Mouse (Mus musculus): ENCODE data around the gene Mfsd12. TPM values are rescaled to one million over a fixed set of nuclear protein-coding genes. Genes with fewer than 3 reads are reported as not detected.

Mfsd12 gene
- polyA plus RNA-seq, 1 experiment: 14.3 TPM

DNA sequence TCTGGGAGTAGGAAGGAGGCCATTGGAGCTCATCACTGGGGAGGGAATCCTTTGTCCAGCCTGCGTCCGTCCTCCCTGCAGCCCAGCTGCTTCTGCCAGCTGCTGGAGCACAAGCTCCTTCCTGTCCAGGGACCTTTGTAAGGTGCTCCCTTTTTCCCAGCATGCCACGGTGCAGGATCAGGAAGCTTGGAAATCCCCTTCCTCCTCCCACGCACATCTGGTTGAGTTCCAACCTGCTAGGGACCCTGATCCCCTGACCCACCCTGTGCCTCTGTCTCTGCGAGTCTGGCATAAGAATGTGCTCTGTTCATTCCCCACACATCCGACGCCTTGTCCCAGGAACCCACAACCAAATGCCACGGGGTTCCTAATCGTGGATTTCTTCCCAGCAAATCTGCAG is 53.7 kb downstream of the Mfsd12 start:
- H3K4me1 ChIP-seq (ENCODE audit: control insufficient read depth, insufficient read depth, low read length): peaks cover 22% of the 10 kb centered on the region
- WGBS: 69% methylated on average over 9 of the region's 9 CpGs
- peak overlapping the region; percentile 72 for H3K27ac ChIP-seq (ENCODE audit: control insufficient read depth, insufficient read depth, low read depth, low read length, poor library complexity)
- H3K4me3 ChIP-seq (replicated peaks; ENCODE audit: control insufficient read depth, low read depth, low read length): no peak overlapping the region
- TF ChIP-seq CTCF (IDR thresholded peaks at IDR 0.05; ENCODE audit: control insufficient read depth, insufficient read depth, low read length): no peak
- TF ChIP-seq POLR2A (IDR thresholded peaks at IDR 0.05; ENCODE audit: borderline replicate concordance, control insufficient read depth, low read depth, low read length): no peak

DNA sequence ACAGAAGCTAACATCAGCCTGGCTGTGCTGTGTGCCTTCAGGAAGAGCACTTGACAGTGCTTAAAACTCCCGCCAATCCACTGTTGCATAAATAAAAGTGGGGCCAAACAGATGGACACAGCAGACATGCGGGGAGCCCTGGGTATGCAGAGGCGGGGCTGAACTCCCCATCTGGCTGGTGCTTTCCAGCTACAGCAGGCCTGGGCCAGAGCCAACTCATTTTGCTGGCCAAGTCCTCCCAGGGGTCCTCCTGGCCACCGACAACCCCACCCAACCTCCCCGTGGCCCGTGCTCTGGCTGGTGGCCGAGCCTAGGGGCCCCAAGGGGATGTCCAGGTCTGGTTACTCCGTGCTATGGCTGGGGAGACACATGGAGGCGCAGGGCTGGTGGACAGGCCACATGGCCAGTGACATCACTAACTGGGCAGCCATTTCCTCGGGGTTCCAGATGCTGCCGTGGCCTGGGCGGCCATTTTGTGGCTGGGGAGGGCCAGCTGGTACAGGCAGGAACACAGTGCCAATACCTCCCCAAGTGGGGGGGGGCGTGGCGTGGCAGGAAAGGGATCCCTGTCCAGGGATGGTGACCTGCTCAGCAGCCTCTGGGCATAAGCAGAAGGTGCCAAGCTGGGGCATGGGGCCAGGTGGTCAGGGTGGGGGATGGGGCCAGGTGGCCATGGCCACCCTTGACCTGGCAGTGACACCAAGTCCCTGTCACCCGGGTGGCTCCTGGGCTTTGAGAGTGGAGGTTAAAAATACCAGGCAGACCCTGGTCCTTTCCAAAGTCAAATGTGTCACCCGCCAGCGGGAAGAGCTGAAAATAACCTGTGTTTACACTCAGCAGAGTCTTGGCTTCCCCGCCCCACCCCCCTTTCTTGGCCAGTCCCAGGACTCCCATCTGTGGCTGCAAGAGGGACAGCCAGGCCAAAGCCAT is 54.4 kb downstream of the Mfsd12 start:
- Histone ChIP-seq H3K27ac (ENCODE audit: control insufficient read depth, insufficient read depth, low read depth, low read length, poor library complexity) (peak overlapping the region; percentile 72), H3K4me1 (ENCODE audit: control insufficient read depth, insufficient read depth, low read length) (peaks cover 22% of the 10 kb centered on the region), H3K4me3 (replicated peaks; ENCODE audit: control insufficient read depth, low read depth, low read length) (no peak overlapping the region)
- 60% methylated on average over 18 of the region's 18 CpGs for WGBS
- peak; percentile 17; the same call in 1 of the 2 replicates for TF ChIP-seq POLR2A (IDR thresholded peaks at IDR 0.05; ENCODE audit: borderline replicate concordance, control insufficient read depth, low read depth, low read length)
- no peak for TF ChIP-seq CTCF (IDR thresholded peaks at IDR 0.05; ENCODE audit: control insufficient read depth, insufficient read depth, low read length)

DNA sequence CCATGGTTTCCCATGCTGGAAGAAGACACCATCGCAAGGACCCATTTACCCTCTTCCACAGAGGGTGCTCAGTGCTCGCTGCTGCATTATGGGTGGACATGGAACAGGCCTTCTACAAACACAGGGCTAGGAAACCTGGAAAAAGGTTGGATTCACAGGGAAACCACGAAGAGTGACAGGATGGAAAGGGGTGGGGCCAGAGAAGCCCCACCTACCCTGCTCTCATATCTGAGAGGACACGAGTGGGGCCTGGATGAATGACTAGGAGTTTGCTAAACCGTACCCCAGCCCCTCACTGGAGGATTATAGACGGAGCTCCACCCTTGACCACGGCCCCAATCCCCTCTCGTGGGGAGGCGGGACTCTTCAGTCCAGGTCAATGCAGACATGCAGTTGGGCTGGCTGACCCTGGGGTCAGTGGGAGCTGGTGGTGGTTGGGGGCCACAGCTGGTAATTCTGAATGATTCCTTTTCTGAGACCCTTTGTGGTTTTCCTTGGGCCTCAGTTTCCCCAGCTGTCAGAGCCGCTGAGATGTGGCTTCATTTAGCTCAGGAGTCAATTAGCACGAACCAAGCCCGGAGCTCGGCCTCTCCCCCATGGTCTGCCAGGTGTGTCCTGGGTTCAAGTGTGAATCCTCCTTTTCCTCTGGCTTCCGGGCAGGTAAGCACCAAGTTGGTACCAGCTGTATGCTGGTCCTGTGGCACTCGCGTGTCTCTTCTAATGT is 55.5 kb downstream of the Mfsd12 start:
- no peak for TF ChIP-seq CTCF (IDR thresholded peaks at IDR 0.05; ENCODE audit: control insufficient read depth, insufficient read depth, low read length)
- TF ChIP-seq POLR2A (IDR thresholded peaks at IDR 0.05; ENCODE audit: borderline replicate concordance, control insufficient read depth, low read depth, low read length): no peak
- Histone ChIP-seq H3K4me1 (ENCODE audit: control insufficient read depth, insufficient read depth, low read length) (peaks cover 22% of the 10 kb centered on the region), H3K4me3 (replicated peaks; ENCODE audit: control insufficient read depth, low read depth, low read length) (no peak overlapping the region), H3K27ac (ENCODE audit: control insufficient read depth, insufficient read depth, low read depth, low read length, poor library complexity) (peak overlapping the region; percentile 72)
- 58% methylated on average over 16 of the region's 16 CpGs for WGBS

DNA sequence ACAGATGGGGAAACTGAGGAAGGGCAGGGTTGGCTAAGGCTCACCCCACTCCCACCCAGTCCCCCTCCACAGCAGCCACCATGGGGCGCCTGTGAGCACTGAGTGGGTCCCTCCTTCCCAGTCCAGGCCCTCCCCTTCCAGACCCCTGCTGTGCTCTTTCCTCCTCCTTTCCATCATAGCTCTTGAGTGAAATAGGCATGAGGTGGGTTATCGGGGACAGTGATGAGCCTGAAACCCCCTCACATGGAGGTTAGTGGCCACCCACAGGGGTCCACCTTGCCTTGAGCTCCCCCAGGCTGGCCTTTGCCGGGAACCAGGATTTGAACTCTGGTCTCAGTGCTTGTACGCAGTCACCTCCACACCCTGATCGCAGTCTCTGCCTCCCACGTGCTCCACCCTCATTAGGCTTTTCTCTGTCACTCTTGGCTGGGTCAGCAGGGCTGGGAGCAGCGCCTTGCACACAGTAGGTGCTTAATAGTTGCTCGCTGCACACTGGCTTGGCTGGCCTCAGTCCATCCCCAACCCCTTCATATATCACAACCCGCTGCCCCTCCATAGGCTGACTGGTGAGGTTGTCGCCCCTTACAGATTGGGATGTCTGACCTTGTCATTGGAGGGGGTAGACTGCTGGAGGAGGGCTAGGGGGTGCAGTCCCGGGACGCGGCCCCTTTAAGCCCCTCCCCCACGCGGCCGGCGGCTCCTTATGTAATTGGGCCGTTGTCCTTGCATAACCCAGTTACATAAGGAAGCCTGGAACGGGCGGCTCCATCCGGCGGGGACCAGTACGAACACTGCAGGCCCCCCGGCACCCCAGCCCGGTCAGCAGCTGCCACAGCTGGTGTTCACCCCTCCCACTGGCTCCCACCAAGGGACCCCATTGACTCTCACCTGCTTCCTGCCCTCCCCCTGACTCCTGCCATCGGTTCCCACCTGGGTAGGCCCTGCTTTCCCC is 56.3 kb downstream of the Mfsd12 start:
- Histone ChIP-seq H3K27ac (ENCODE audit: control insufficient read depth, insufficient read depth, low read depth, low read length, poor library complexity) (peak overlapping the region; percentile 72), H3K4me1 (ENCODE audit: control insufficient read depth, insufficient read depth, low read length) (peaks cover 15% of the 10 kb centered on the region), H3K4me3 (replicated peaks; ENCODE audit: control insufficient read depth, low read depth, low read length) (peak overlapping the region; percentile 51)
- TF ChIP-seq POLR2A (IDR thresholded peaks at IDR 0.05; ENCODE audit: borderline replicate concordance, control insufficient read depth, low read depth, low read length): peak; percentile 74; the same call in 1 of the 2 replicates
- TF ChIP-seq CTCF (IDR thresholded peaks at IDR 0.05; ENCODE audit: control insufficient read depth, insufficient read depth, low read length): no peak
- WGBS: 15% methylated on average over 26 of the region's 26 CpGs

DNA sequence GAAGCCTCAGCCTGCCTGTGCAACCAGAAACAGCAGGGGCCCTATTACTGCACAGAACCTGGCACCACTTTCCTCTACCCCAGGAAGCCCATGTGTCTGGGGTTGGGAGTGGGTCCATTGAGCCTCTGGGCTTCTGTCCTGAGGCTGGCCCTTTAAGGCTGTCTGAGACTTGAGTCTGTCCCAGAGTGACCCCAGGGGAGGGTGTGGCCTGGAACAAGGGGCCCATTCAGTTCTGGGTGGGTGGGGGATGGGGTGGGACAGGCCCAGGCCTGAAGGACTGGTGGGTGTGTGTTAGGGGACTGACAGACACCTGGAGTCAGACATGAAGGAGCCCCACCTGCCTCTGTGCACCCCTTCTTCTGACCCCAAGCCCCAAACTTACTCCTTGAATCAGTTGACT is 57.4 kb downstream of the Mfsd12 start:
- peak overlapping the region; percentile 72 for H3K27ac ChIP-seq (ENCODE audit: control insufficient read depth, insufficient read depth, low read depth, low read length, poor library complexity)
- TF ChIP-seq CTCF (IDR thresholded peaks at IDR 0.05; ENCODE audit: control insufficient read depth, insufficient read depth, low read length) (no peak), POLR2A (IDR thresholded peaks at IDR 0.05; ENCODE audit: borderline replicate concordance, control insufficient read depth, low read depth, low read length) (no peak)
- H3K4me3 ChIP-seq (replicated peaks; ENCODE audit: control insufficient read depth, low read depth, low read length): no peak overlapping the region
- peaks cover 15% of the 10 kb centered on the region for H3K4me1 ChIP-seq (ENCODE audit: control insufficient read depth, insufficient read depth, low read length)

DNA sequence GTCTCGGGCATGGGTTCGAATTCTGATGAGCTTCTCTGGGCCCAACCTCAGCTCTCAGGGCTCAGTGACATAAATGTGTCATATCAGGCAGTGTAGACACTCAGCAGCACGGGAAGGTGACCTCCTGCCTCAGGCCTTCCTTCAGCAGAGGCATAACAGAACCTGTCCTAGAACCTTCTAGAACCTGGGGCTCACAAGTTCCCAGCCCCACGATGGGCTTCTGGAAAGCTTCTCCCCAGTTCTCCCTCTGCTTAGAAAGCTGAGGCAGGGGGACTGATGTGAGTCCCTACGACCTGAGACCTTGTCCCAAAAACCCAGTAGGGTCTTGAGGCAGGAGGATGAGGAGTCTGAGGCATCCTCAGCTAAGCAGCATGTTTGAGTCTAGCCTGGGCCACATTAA is 57.9 kb downstream of the Mfsd12 start:
- 67% methylated on average over 5 of the region's 5 CpGs for WGBS
- H3K4me3 ChIP-seq (replicated peaks; ENCODE audit: control insufficient read depth, low read depth, low read length): no peak overlapping the region
- H3K27ac ChIP-seq (ENCODE audit: control insufficient read depth, insufficient read depth, low read depth, low read length, poor library complexity): peak overlapping the region; percentile 72
- TF ChIP-seq CTCF (IDR thresholded peaks at IDR 0.05; ENCODE audit: control insufficient read depth, insufficient read depth, low read length) (no peak), POLR2A (IDR thresholded peaks at IDR 0.05; ENCODE audit: borderline replicate concordance, control insufficient read depth, low read depth, low read length) (no peak)
- H3K4me1 ChIP-seq (ENCODE audit: control insufficient read depth, insufficient read depth, low read length): peaks cover 13% of the 10 kb centered on the region

Other genes starting within 250 kb of the Mfsd12 start
- gene Zbtb7a, start 222.3 kb upstream of the Mfsd12 start, polyA plus RNA-seq (2011; ENCODE audit: insufficient read depth, insufficient read length, low replicate concordance, missing spikeins): 28.2 and 31.0 TPM in 2 replicates
- 11.1 and 29.0 TPM in 2 replicates for gene Pias4, start 189.6 kb upstream of the Mfsd12 start, polyA plus RNA-seq (2011; ENCODE audit: insufficient read depth, insufficient read length, low replicate concordance, missing spikeins)
- gene Eef2, start 180.9 kb upstream of the Mfsd12 start, polyA plus RNA-seq (2011; ENCODE audit: insufficient read depth, insufficient read length, low replicate concordance, missing spikeins): 347 and 468 TPM in 2 replicates
- 7.2 and 23.2 TPM in 2 replicates for gene Dapk3, start 174.5 kb upstream of the Mfsd12 start, polyA plus RNA-seq (2011; ENCODE audit: insufficient read depth, insufficient read length, low replicate concordance, missing spikeins)
- gene 4930442H23Rik, start 173.6 kb upstream of the Mfsd12 start, polyA plus RNA-seq (2011; ENCODE audit: insufficient read depth, insufficient read length, low replicate concordance, missing spikeins): not detected in 2 replicates
- not detected in 2 replicates for gene Nmrk2, start 155.4 kb upstream of the Mfsd12 start, polyA plus RNA-seq (2011; ENCODE audit: insufficient read depth, insufficient read length, low replicate concordance, missing spikeins)
- gene Atcay, start 126.7 kb upstream of the Mfsd12 start, polyA plus RNA-seq (2011; ENCODE audit: insufficient read depth, insufficient read length, low replicate concordance, missing spikeins): not detected in 2 replicates
- 0.32 and 2.5 TPM in 2 replicates for gene Zfr2, start 124.3 kb upstream of the Mfsd12 start, polyA plus RNA-seq (2011; ENCODE audit: insufficient read depth, insufficient read length, low replicate concordance, missing spikeins)
- gene Matk, start 104.6 kb upstream of the Mfsd12 start, polyA plus RNA-seq (2011; ENCODE audit: insufficient read depth, insufficient read length, low replicate concordance, missing spikeins): 11.9 and 18.9 TPM in 2 replicates
- gene Mrpl54, start 90.6 kb upstream of the Mfsd12 start, polyA plus RNA-seq (2011; ENCODE audit: insufficient read depth, insufficient read length, low replicate concordance, missing spikeins): 34.4 and 75.4 TPM in 2 replicates
- gene Apba3, start 90.5 kb upstream of the Mfsd12 start, polyA plus RNA-seq (2011; ENCODE audit: insufficient read depth, insufficient read length, low replicate concordance, missing spikeins): 14.6 and 32.8 TPM in 2 replicates
- gene Tjp3, start 65.9 kb upstream of the Mfsd12 start, polyA plus RNA-seq (2011; ENCODE audit: insufficient read depth, insufficient read length, low replicate concordance, missing spikeins): 3.0 and 3.4 TPM in 2 replicates
- 31.2 and 62.2 TPM in 2 replicates for gene Pip5k1c, start 64.5 kb upstream of the Mfsd12 start, polyA plus RNA-seq (2011; ENCODE audit: insufficient read depth, insufficient read length, low replicate concordance, missing spikeins)
- 24.0 and 36.6 TPM in 2 replicates for gene Cactin, start 36.4 kb upstream of the Mfsd12 start, polyA plus RNA-seq (2011; ENCODE audit: insufficient read depth, insufficient read length, low replicate concordance, missing spikeins)
- 3.3 and 7.9 TPM in 2 replicates for gene Tbxa2r, start 28.8 kb upstream of the Mfsd12 start, polyA plus RNA-seq (2011; ENCODE audit: insufficient read depth, insufficient read length, low replicate concordance, missing spikeins)
- not detected in 2 replicates for gene Gipc3, start 14.2 kb upstream of the Mfsd12 start, polyA plus RNA-seq (2011; ENCODE audit: insufficient read depth, insufficient read length, low replicate concordance, missing spikeins)
- 56.9 and 60.7 TPM in 2 replicates for gene Hmg20b, start 7.0 kb upstream of the Mfsd12 start, polyA plus RNA-seq (2011; ENCODE audit: insufficient read depth, insufficient read length, low replicate concordance, missing spikeins)
- 4.5 and 12.3 TPM in 2 replicates for gene 4930404N11Rik, start 8.3 kb downstream of the Mfsd12 start, polyA plus RNA-seq (2011; ENCODE audit: insufficient read depth, insufficient read length, low replicate concordance, missing spikeins)
- 126 and 131 TPM in 2 replicates for gene Fzr1, start 21.0 kb downstream of the Mfsd12 start, polyA plus RNA-seq (2011; ENCODE audit: insufficient read depth, insufficient read length, low replicate concordance, missing spikeins)
- 14.6 and 23.0 TPM in 2 replicates for gene Dohh, start 26.9 kb downstream of the Mfsd12 start, polyA plus RNA-seq (2011; ENCODE audit: insufficient read depth, insufficient read length, low replicate concordance, missing spikeins)
- gene Gm48551, start 27.0 kb downstream of the Mfsd12 start, polyA plus RNA-seq (2011; ENCODE audit: insufficient read depth, insufficient read length, low replicate concordance, missing spikeins): 3.4 and 4.3 TPM in 2 replicates
- gene Gm48552, start 31.5 kb downstream of the Mfsd12 start, polyA plus RNA-seq (2011; ENCODE audit: insufficient read depth, insufficient read length, low replicate concordance, missing spikeins): not detected in 2 replicates
- gene Smim24, start 35.6 kb downstream of the Mfsd12 start, polyA plus RNA-seq (2011; ENCODE audit: insufficient read depth, insufficient read length, low replicate concordance, missing spikeins): 7.9 and 18.0 TPM in 2 replicates
- gene Nfic, start 98.1 kb downstream of the Mfsd12 start, polyA plus RNA-seq (2011; ENCODE audit: insufficient read depth, insufficient read length, low replicate concordance, missing spikeins): 5.1 and 14.5 TPM in 2 replicates
- 0.72 TPM in 1 of 2 replicates, not detected in the other for gene Celf5, start 125.2 kb downstream of the Mfsd12 start, polyA plus RNA-seq (2011; ENCODE audit: insufficient read depth, insufficient read length, low replicate concordance, missing spikeins)
- gene Ncln, start 138.9 kb downstream of the Mfsd12 start, polyA plus RNA-seq (2011; ENCODE audit: insufficient read depth, insufficient read length, low replicate concordance, missing spikeins): 30.2 and 61.0 TPM in 2 replicates
- 7.6 and 15.8 TPM in 2 replicates for gene S1pr4, start 142.6 kb downstream of the Mfsd12 start, polyA plus RNA-seq (2011; ENCODE audit: insufficient read depth, insufficient read length, low replicate concordance, missing spikeins)
- gene Gna15, start 166.7 kb downstream of the Mfsd12 start, polyA plus RNA-seq (2011; ENCODE audit: insufficient read depth, insufficient read length, low replicate concordance, missing spikeins): 5.4 and 9.4 TPM in 2 replicates
- gene Gna11, start 187.7 kb downstream of the Mfsd12 start, polyA plus RNA-seq (2011; ENCODE audit: insufficient read depth, insufficient read length, low replicate concordance, missing spikeins): 12.3 and 23.8 TPM in 2 replicates
- 183 and 306 TPM in 2 replicates for gene Aes, start 202.0 kb downstream of the Mfsd12 start, polyA plus RNA-seq (2011; ENCODE audit: insufficient read depth, insufficient read length, low replicate concordance, missing spikeins)
- 18.5 and 41.7 TPM in 2 replicates for gene Tle2, start 217.1 kb downstream of the Mfsd12 start, polyA plus RNA-seq (2011; ENCODE audit: insufficient read depth, insufficient read length, low replicate concordance, missing spikeins)
- gene Tle6, start 243.6 kb downstream of the Mfsd12 start, polyA plus RNA-seq (2011; ENCODE audit: insufficient read depth, insufficient read length, low replicate concordance, missing spikeins): 23.2 and 27.8 TPM in 2 replicates
- 3.9 and 6.6 TPM in 2 replicates for gene BC025920, start 248.8 kb downstream of the Mfsd12 start, polyA plus RNA-seq (2011; ENCODE audit: insufficient read depth, insufficient read length, low replicate concordance, missing spikeins)

Data from bone marrow, adult 2 months (tissue).